Mouse (Mus musculus) right cerebral cortex, postnatal 14 days (tissue): ENCODE data around the gene Cltc.
A peak's percentile ranks its signal among the peaks of the same experiment; 100 is the strongest.

ENCODE experiments used
- DNase-seq: peaks from one replicate; pipeline ENCODE4 v3.0.0; 2022

Gene Cltc

GRCm38 (mm10) chr11:86737301-86738000, 19.9 kb downstream of the Cltc start:
- DNase-seq = no peak

- no peak for DNase-seq
These were observed 22.4 kb downstream of the Cltc start for GRCm38 (mm10) chr11:86734993-86735392.

GRCm38 (mm10) chr11:86734241-86734939, 23.0 kb downstream of the Cltc start:
- no peak for DNase-seq

- no peak for DNase-seq
These were observed 25.9 kb downstream of the Cltc start for GRCm38 (mm10) chr11:86731443-86731842.

GRCm38 (mm10) chr11:86725607-86726006, 31.8 kb downstream of the Cltc start:
- DNase-seq = no peak

GRCm38 (mm10) chr11:86724982-86725381, 32.4 kb downstream of the Cltc start:
- no peak for DNase-seq

- no peak for DNase-seq
These were observed 33.4 kb downstream of the Cltc start for GRCm38 (mm10) chr11:86724004-86724403.

GRCm38 (mm10) chr11:86719390-86719789, 38.0 kb downstream of the Cltc start:
- DNase-seq = no peak

- no peak for DNase-seq
These were observed 39.0 kb downstream of the Cltc start for GRCm38 (mm10) chr11:86718369-86718768.

- DNase-seq = no peak
These were observed 39.9 kb downstream of the Cltc start for GRCm38 (mm10) chr11:86717306-86718065.

GRCm38 (mm10) chr11:86714606-86715005, 42.8 kb downstream of the Cltc start:
- DNase-seq = no peak

- DNase-seq = no peak
These were observed 56.2 kb downstream of the Cltc start for GRCm38 (mm10) chr11:86701151-86701550.

- no peak for DNase-seq
These were observed 61.9 kb downstream of the Cltc start for GRCm38 (mm10) chr11:86695461-86695860.

GRCm38 (mm10) chr11:86692546-86692945, 64.8 kb downstream of the Cltc start:
- no peak for DNase-seq

- no peak for DNase-seq
These were observed 65.4 kb downstream of the Cltc start for GRCm38 (mm10) chr11:86691956-86692355.

- DNase-seq = no peak
These were observed 65.9 kb downstream of the Cltc start for GRCm38 (mm10) chr11:86691482-86691881.

- DNase-seq = no peak
These were observed 67.0 kb downstream of the Cltc start for GRCm38 (mm10) chr11:86690383-86690782.

- no peak for DNase-seq
These were observed 72.0 kb downstream of the Cltc start for GRCm38 (mm10) chr11:86685366-86685765.

GRCm38 (mm10) chr11:86684126-86685012, 73.0 kb downstream of the Cltc start:
- no peak for DNase-seq

GRCm38 (mm10) chr11:86683395-86684125, 73.8 kb downstream of the Cltc start, which contains the start of the genes Vmp1 and Ptrh2:
Vmp1 (minus strand) TSS chr11:86683836.
Ptrh2 (plus strand) TSS chr11:86683985.
- peak; percentile 94 for DNase-seq

GRCm38 (mm10) chr11:86682861-86683260, 74.5 kb downstream of the Cltc start:
- DNase-seq = no peak

GRCm38 (mm10) chr11:86681423-86681822, 75.9 kb downstream of the Cltc start:
- no peak for DNase-seq
